Mouse (Mus musculus) heart, embryonic 11.5 days (tissue): ENCODE data around the gene Kbtbd12. TPM values are rescaled to one million over a fixed set of nuclear protein-coding genes. Genes with fewer than 3 reads are reported as not detected.
A peak's percentile ranks its signal among the peaks of the same experiment; 100 is the strongest.

ENCODE experiments used
- ATAC-seq: fragments of 200-750 bp; cut with Nextera tagmentation; replicated peaks from 2 replicates; pipeline ENCODE4 v1.8.0; 2017; ENCODE audit warnings: moderate library complexity; ENCODE audit not compliant: insufficient number of reproducible peaks, low FRiP score, low TSS enrichment
- H3K27ac ChIP-seq: fragments of 300-500 bp; sonication (generic); 2 replicates; pipeline ENCODE4 v1.5.1; 2014; ENCODE audit warnings: mild to moderate bottlenecking, low read depth, low read length
- H3K27me3 ChIP-seq: fragments of 300-500 bp; sonication (generic); 2 replicates; pipeline ENCODE4 v1.6.1; 2014; ENCODE audit warnings: mild to moderate bottlenecking, low read length, mixed read lengths; ENCODE audit not compliant: control insufficient read depth, insufficient read depth
- H3K36me3 ChIP-seq: fragments of 300-500 bp; sonication (generic); 2 replicates; pipeline ENCODE4 v1.6.1; 2014; ENCODE audit warnings: mild to moderate bottlenecking, low read length, moderate library complexity, mixed read lengths; ENCODE audit not compliant: control insufficient read depth, insufficient read depth
- H3K4me1 ChIP-seq: fragments of 300-500 bp; sonication (generic); 2 replicates; pipeline ENCODE4 v1.6.1; 2014; ENCODE audit warnings: low read length; ENCODE audit not compliant: control insufficient read depth, insufficient read depth
- H3K4me2 ChIP-seq: fragments of 300-500 bp; sonication (generic); 2 replicates; pipeline ENCODE4 v1.6.1; 2014; ENCODE audit warnings: mild to moderate bottlenecking, moderate library complexity
- H3K4me3 ChIP-seq: fragments of 300-500 bp; sonication (generic); 2 replicates; pipeline ENCODE4 v1.5.1; 2014; ENCODE audit warnings: low read depth, low read length
- H3K9ac ChIP-seq: fragments of 300-500 bp; sonication (generic); 2 replicates; pipeline ENCODE4 v1.6.1; 2014; ENCODE audit warnings: mild to moderate bottlenecking, low read depth, low read length, moderate library complexity
- H3K9me3 ChIP-seq: fragments of 300-500 bp; sonication (generic); replicated peaks from 2 replicates; pipeline ENCODE4 v1.6.1; 2016; ENCODE audit warnings: low read length; ENCODE audit not compliant: control insufficient read depth
- WGBS: fragments of 180-500 bp; shearing (Covaris S2); extraction: QIAGEN DNeasy Blood & Tissue Kit; methylation state at CpG from one replicate; pipeline ENCODE4 v1.1.7; 2014; ENCODE audit not compliant: insufficient replicate concordance; 5-methylcytosine and 5-hydroxymethylcytosine counted together
- polyA plus RNA-seq: library from polyadenylated mRNA; unstranded; fragments of >200 nt; fragmentation: Nextera tagmentation; extraction: Ambion mirVana; gene quantifications from 2 replicates; pipeline ENCODE4 v1.2.1, GENCODE M21; 2014

Kbtbd12 gene
- polyA plus RNA-seq, 1 experiment from 2014 or later = 7.7 TPM

GRCm38 (mm10) chr6:88524056-88524455, 113.7 kb downstream of the Kbtbd12 start:
- ATAC-seq = no peak
- Histone ChIP-seq H3K4me1 (peaks cover 5% of the 10 kb centered on the region), H3K27me3 (no peaks in the 10 kb centered on the region), H3K9ac (no peak overlapping the region), H3K4me2 (no peak overlapping the region), H3K4me3 (no peak overlapping the region), H3K36me3 (no peaks in the 10 kb centered on the region), H3K9me3 (no peaks in the 10 kb centered on the region), H3K27ac (no peak overlapping the region)
- WGBS = 68% methylated on average over 4 of the region's 4 CpGs

GRCm38 (mm10) chr6:88523451-88523850, 114.3 kb downstream of the Kbtbd12 start:
- Histone ChIP-seq H3K4me2 (no peak overlapping the region), H3K4me1 (peaks cover 5% of the 10 kb centered on the region), H3K4me3 (no peak overlapping the region), H3K36me3 (no peaks in the 10 kb centered on the region), H3K9me3 (no peaks in the 10 kb centered on the region), H3K9ac (no peak overlapping the region), H3K27ac (no peak overlapping the region), H3K27me3 (no peaks in the 10 kb centered on the region)
- WGBS = 79% methylated on average over 3 of the region's 3 CpGs
- ATAC-seq = no peak

- ATAC-seq = no peak
- Histone ChIP-seq H3K9me3 (no peaks in the 10 kb centered on the region), H3K27me3 (no peaks in the 10 kb centered on the region), H3K4me2 (no peak overlapping the region), H3K36me3 (no peaks in the 10 kb centered on the region), H3K9ac (no peak overlapping the region), H3K4me1 (peaks cover 5% of the 10 kb centered on the region), H3K4me3 (no peak overlapping the region), H3K27ac (no peak overlapping the region)
- WGBS = 66% methylated on average over 3 of the region's 3 CpGs
Observed at GRCm38 (mm10) chr6:88523043-88523442, 114.7 kb downstream of the Kbtbd12 start.

GRCm38 (mm10) chr6:88522606-88523005, 115.1 kb downstream of the Kbtbd12 start:
- no peak for ATAC-seq
- H3K9me3 ChIP-seq = no peaks in the 10 kb centered on the region
- H3K36me3 ChIP-seq = no peaks in the 10 kb centered on the region
- H3K9ac ChIP-seq = no peak overlapping the region
- H3K4me2 ChIP-seq = no peak overlapping the region
- WGBS = 51% methylated on average over 3 of the region's 3 CpGs
- H3K27me3 ChIP-seq = no peaks in the 10 kb centered on the region
- H3K27ac ChIP-seq = no peak overlapping the region
- peaks cover 5% of the 10 kb centered on the region for H3K4me1 ChIP-seq
- H3K4me3 ChIP-seq = no peak overlapping the region

GRCm38 (mm10) chr6:88521821-88522220, 115.9 kb downstream of the Kbtbd12 start:
- H3K4me3 ChIP-seq = no peak overlapping the region
- H3K36me3 ChIP-seq = no peaks in the 10 kb centered on the region
- H3K27me3 ChIP-seq = no peaks in the 10 kb centered on the region
- no peaks in the 10 kb centered on the region for H3K9me3 ChIP-seq
- peaks cover 9% of the 10 kb centered on the region for H3K4me1 ChIP-seq
- no peak overlapping the region for H3K27ac ChIP-seq
- ATAC-seq = no peak
- no peak overlapping the region for H3K9ac ChIP-seq
- no peak overlapping the region for H3K4me2 ChIP-seq
- WGBS = 77% methylated on average over 7 of the region's 7 CpGs

GRCm38 (mm10) chr6:88518404-88519263, 119.1 kb downstream of the Kbtbd12 start, which contains the start of gene Sec61a1:
Gene Sec61a1, minus strand, starts transcription at chr6:88518905.
- under 1% methylated on average over 80 of the region's 80 CpGs for WGBS
- Histone ChIP-seq H3K4me1 (peaks cover 39% of the 10 kb centered on the region), H3K4me2 (peak within 1 kb of the TSS; percentile 96), H3K27me3 (no peaks in the 10 kb centered on the region), H3K27ac (peak within 1 kb of the TSS; percentile 93), H3K4me3 (peak within 1 kb of the TSS; percentile 98), H3K36me3 (peaks cover 15% of the 10 kb centered on the region), H3K9me3 (no peaks in the 10 kb centered on the region), H3K9ac (peak within 1 kb of the TSS; percentile 99)
- peak; percentile 93 for ATAC-seq

GRCm38 (mm10) chr6:88517701-88518403, 119.9 kb downstream of the Kbtbd12 start:
- Histone ChIP-seq H3K4me2 (peak overlapping the region; percentile 96), H3K36me3 (peaks cover 18% of the 10 kb centered on the region), H3K4me1 (peaks cover 41% of the 10 kb centered on the region), H3K4me3 (peak overlapping the region; percentile 98), H3K9me3 (no peaks in the 10 kb centered on the region), H3K27me3 (no peaks in the 10 kb centered on the region), H3K9ac (peak overlapping the region; percentile 99), H3K27ac (peak overlapping the region; percentile 93)
- WGBS = 10% methylated on average over 18 of the region's 18 CpGs
- ATAC-seq = no peak

- peak overlapping the region; percentile 42; the same call in 1 of the 2 replicates for H3K27ac ChIP-seq
- H3K4me1 ChIP-seq = peaks cover 47% of the 10 kb centered on the region
- H3K4me2 ChIP-seq = peak overlapping the region; percentile 96
- peak overlapping the region; percentile 98 for H3K4me3 ChIP-seq
- H3K27me3 ChIP-seq = no peaks in the 10 kb centered on the region
- H3K9ac ChIP-seq = peak overlapping the region; percentile 99
- H3K9me3 ChIP-seq = no peaks in the 10 kb centered on the region
- 24% methylated on average over 5 of the region's 5 CpGs for WGBS
- H3K36me3 ChIP-seq = peaks cover 27% of the 10 kb centered on the region
- no peak for ATAC-seq
Observed at GRCm38 (mm10) chr6:88516667-88517066, 121.1 kb downstream of the Kbtbd12 start.
